In genomic region chr9:87844453-87844852, GRCm38 (mm10) we compare ENCODE assay signal across 16 mouse cellular contexts.
DNase-seq lines count a peak whose midpoint lies in the region; ATAC-seq lines count a peak whose summit lies in the region.
"Had no signal": no experiment of that assay in that cellular context is flagged by ENCODE, and none has a peak within 500 bp of the region (broad histone marks: within the 10 kb centered on the region; RNA-seq: fewer than 3 reads in every experiment).

No protein-coding gene starts in this region.

- peaks cover 4% of the 10 kb centered on the region; the same call in 1 of the 2 replicates for H3K4me1 ChIP-seq in embryonic facial prominence, embryonic 14.5 days (ENCODE audit: control insufficient read depth, insufficient read depth, low read length)
- H3K4me1 ChIP-seq in embryonic facial prominence, embryonic 10.5 days = no peaks in the 10 kb centered on the region
- H3K4me1 ChIP-seq in heart, embryonic 11.5 days (ENCODE audit: control insufficient read depth, insufficient read depth, low read length) = no peaks in the 10 kb centered on the region
- H3K4me1 ChIP-seq in limb, embryonic 12.5 days (replicated peaks) = peaks cover 14% of the 10 kb centered on the region
- peaks cover 12% of the 10 kb centered on the region for H3K4me1 ChIP-seq in limb, embryonic 10.5 days
- no peaks in the 10 kb centered on the region for H3K4me1 ChIP-seq in liver, embryonic 12.5 days
- H3K4me1 ChIP-seq: hindbrain, embryonic 13.5 days had no signal

- H3K9ac ChIP-seq in embryonic facial prominence, embryonic 14.5 days (ENCODE audit: low read depth, low read length) = no peak overlapping the region
- H3K9ac ChIP-seq in heart, embryonic 11.5 days (ENCODE audit: low read depth, low read length) = no peak overlapping the region
- H3K9ac ChIP-seq in limb, embryonic 12.5 days (replicated peaks) = no peak overlapping the region
- H3K9ac ChIP-seq in liver, embryonic 12.5 days = no peak overlapping the region
- H3K9ac ChIP-seq: forebrain, embryonic 15.5 days; heart, embryonic 13.5 days; hindbrain, embryonic 13.5 days had no signal

- ATAC-seq in embryonic facial prominence, embryonic 14.5 days (ENCODE audit: low read depth) = no peak
- ATAC-seq in heart, embryonic 11.5 days (replicated peaks; ENCODE audit: insufficient number of reproducible peaks, low FRiP score, low TSS enrichment) = no peak
- no peak for ATAC-seq in limb, embryonic 12.5 days (ENCODE audit: insufficient number of reproducible peaks, insufficient read depth, low FRiP score, low TSS enrichment, low read depth)
- ATAC-seq in liver, embryonic 12.5 days = no peak
- ATAC-seq: activated CD4-positive, CD25-positive, alpha-beta regulatory T cell, adult 4 months; hindbrain, postnatal 0 days; Patski had no signal

- H3K36me3 ChIP-seq in embryonic facial prominence, embryonic 14.5 days (ENCODE audit: control insufficient read depth, insufficient read depth, low read length) = no peaks in the 10 kb centered on the region
- H3K36me3 ChIP-seq in embryonic facial prominence, embryonic 10.5 days (replicated peaks) = no peaks in the 10 kb centered on the region
- no peaks in the 10 kb centered on the region for H3K36me3 ChIP-seq in heart, embryonic 11.5 days (ENCODE audit: control insufficient read depth, insufficient read depth, low read length)
- no peaks in the 10 kb centered on the region for H3K36me3 ChIP-seq in limb, embryonic 12.5 days
- no peaks in the 10 kb centered on the region for H3K36me3 ChIP-seq in limb, embryonic 10.5 days
- no peaks in the 10 kb centered on the region for H3K36me3 ChIP-seq in liver, embryonic 12.5 days
- H3K36me3 ChIP-seq: forebrain, embryonic 15.5 days; heart, embryonic 13.5 days; hindbrain, embryonic 13.5 days had no signal

- peak; percentile 28 for DNase-seq in embryonic facial prominence, embryonic 14.5 days (ENCODE audit: low spot score)
- DNase-seq in embryonic facial prominence, embryonic 10.5 days (ENCODE audit: low spot score) = no peak
- peak; percentile 27 for DNase-seq in heart, adult 8-10 months (ENCODE audit: low spot score)
- DNase-seq in limb, embryonic 10.5 days (ENCODE audit: low spot score) = no peak
- DNase-seq in 3T3-L1 (ENCODE audit: low read depth, low spot score) = peak; percentile 69
- DNase-seq: adrenal gland, adult 2 months; adrenal gland, postnatal 25 days had no signal

- H3K4me3 ChIP-seq in embryonic facial prominence, embryonic 14.5 days (ENCODE audit: low read depth, low read length) = no peak overlapping the region
- H3K4me3 ChIP-seq in embryonic facial prominence, embryonic 10.5 days = no peak overlapping the region
- no peak overlapping the region for H3K4me3 ChIP-seq in heart, embryonic 11.5 days (ENCODE audit: low read depth, low read length)
- no peak overlapping the region for H3K4me3 ChIP-seq in limb, embryonic 12.5 days (replicated peaks)
- no peak overlapping the region for H3K4me3 ChIP-seq in limb, embryonic 10.5 days
- no peak overlapping the region for H3K4me3 ChIP-seq in liver, embryonic 12.5 days
- H3K4me3 ChIP-seq: forebrain, embryonic 15.5 days; heart, embryonic 13.5 days; hindbrain, embryonic 13.5 days had no signal

- H3K4me2 ChIP-seq in embryonic facial prominence, embryonic 14.5 days (ENCODE audit: low read depth, low read length) = no peak overlapping the region
- H3K4me2 ChIP-seq in heart, embryonic 11.5 days = no peak overlapping the region
- no peak overlapping the region for H3K4me2 ChIP-seq in limb, embryonic 12.5 days
- no peak overlapping the region for H3K4me2 ChIP-seq in liver, embryonic 12.5 days
- H3K4me2 ChIP-seq: forebrain, embryonic 15.5 days; heart, embryonic 13.5 days; hindbrain, embryonic 13.5 days had no signal

- no peak overlapping the region for H3K27ac ChIP-seq in embryonic facial prominence, embryonic 14.5 days (replicated peaks; ENCODE audit: low read depth, low read length)
- no peak overlapping the region for H3K27ac ChIP-seq in embryonic facial prominence, embryonic 10.5 days (replicated peaks)
- no peak overlapping the region for H3K27ac ChIP-seq in heart, embryonic 11.5 days (ENCODE audit: low read depth, low read length)
- 0 out of 2 replicates have a peak overlapping the region, but pooled peaks have one; percentile 29 for H3K27ac ChIP-seq in limb, embryonic 12.5 days
- no peak overlapping the region for H3K27ac ChIP-seq in limb, embryonic 10.5 days
- H3K27ac ChIP-seq in liver, embryonic 12.5 days = no peak overlapping the region
- H3K27ac ChIP-seq: forebrain, embryonic 15.5 days; hindbrain, embryonic 13.5 days; hindbrain, postnatal 0 days had no signal

- H3K27me3 ChIP-seq in embryonic facial prominence, embryonic 14.5 days (replicated peaks; ENCODE audit: control insufficient read depth, insufficient read depth, low read length) = no peaks in the 10 kb centered on the region
- no peaks in the 10 kb centered on the region for H3K27me3 ChIP-seq in embryonic facial prominence, embryonic 10.5 days (replicated peaks; ENCODE audit: low read depth, poor library complexity, severe bottlenecking)
- peaks cover 29% of the 10 kb centered on the region for H3K27me3 ChIP-seq in heart, embryonic 11.5 days (ENCODE audit: control insufficient read depth, insufficient read depth, low read length)
- H3K27me3 ChIP-seq in limb, embryonic 12.5 days = no peaks in the 10 kb centered on the region
- H3K27me3 ChIP-seq in limb, embryonic 10.5 days (ENCODE audit: low read depth, poor library complexity, severe bottlenecking) = no peaks in the 10 kb centered on the region
- no peaks in the 10 kb centered on the region for H3K27me3 ChIP-seq in liver, embryonic 12.5 days (replicated peaks)
- H3K27me3 ChIP-seq: forebrain, embryonic 15.5 days; hindbrain, embryonic 13.5 days; Patski had no signal

- H3K9me3 ChIP-seq in embryonic facial prominence, embryonic 14.5 days (ENCODE audit: control insufficient read depth, low read length) = no peaks in the 10 kb centered on the region
- no peaks in the 10 kb centered on the region for H3K9me3 ChIP-seq in embryonic facial prominence, embryonic 10.5 days
- no peaks in the 10 kb centered on the region for H3K9me3 ChIP-seq in heart, embryonic 11.5 days (replicated peaks; ENCODE audit: control insufficient read depth, low read length)
- no peaks in the 10 kb centered on the region for H3K9me3 ChIP-seq in limb, embryonic 12.5 days
- no peaks in the 10 kb centered on the region for H3K9me3 ChIP-seq in limb, embryonic 10.5 days (replicated peaks)
- H3K9me3 ChIP-seq in liver, embryonic 12.5 days (replicated peaks) = no peaks in the 10 kb centered on the region; the same call in 1 of the 2 replicates
- H3K9me3 ChIP-seq: forebrain, embryonic 15.5 days; heart, embryonic 13.5 days; hindbrain, embryonic 13.5 days had no signal

- 63% methylated on average over 2 of the region's 2 CpGs for WGBS in embryonic facial prominence, embryonic 14.5 days
- WGBS in embryonic facial prominence, embryonic 10.5 days = 81% methylated on average over 2 of the region's 2 CpGs
- WGBS in heart, embryonic 11.5 days (ENCODE audit: insufficient replicate concordance) = 65% methylated on average over 2 of the region's 2 CpGs
- 72% methylated on average over 2 of the region's 2 CpGs for WGBS in limb, embryonic 12.5 days
- 91% methylated on average over 2 of the region's 2 CpGs for WGBS in limb, embryonic 10.5 days
- 47% methylated on average over 2 of the region's 2 CpGs for WGBS in liver, embryonic 12.5 days (ENCODE audit: insufficient replicate concordance)

Comparison
In these comparisons a context has a peak if more than half of its experiments do, and no peak if none do; other contexts are left out.
1. DNase-seq: peak in embryonic facial prominence, embryonic 14.5 days (single experiment), heart, adult 8-10 months (single experiment) and 3T3-L1 (single experiment); none in embryonic facial prominence, embryonic 10.5 days (single experiment) and limb, embryonic 10.5 days (single experiment).